Mouse (Mus musculus) liver, embryonic 14.5 days (tissue): ENCODE data around the gene Iqschfp. TPM values are rescaled to one million over a fixed set of nuclear protein-coding genes. Genes with fewer than 3 reads are reported as not detected.

Experiments used
- ATAC-seq: fragments of 200-750 bp; cut with Nextera tagmentation; 2 replicates; pipeline ENCODE4 v1.8.0; 2017; ENCODE audit warnings: moderate number of reproducible peaks, mild to moderate bottlenecking, moderate library complexity; ENCODE audit not compliant: insufficient read depth
- DNase-seq, 3 experiments: peaks; one replicate each; pipeline ENCODE4 v3.0.0-alpha.2; 2012 to 2013; ENCODE audit warnings: low read depth in 3 of 3, low spot score in 3 of 3
- H3K27ac ChIP-seq: fragments of 300-500 bp; sonication (generic); 2 replicates; pipeline ENCODE4 v1.5.1; 2014; ENCODE audit warnings: moderate library complexity, mild to moderate bottlenecking, control low read depth, inconsistent platforms
- H3K27me3 ChIP-seq: fragments of 300-500 bp; sonication (generic); 2 replicates; pipeline ENCODE4 v1.6.1; 2014; ENCODE audit warnings: mild to moderate bottlenecking, low read length, moderate library complexity; ENCODE audit not compliant: control insufficient read depth, insufficient read depth
- H3K36me3 ChIP-seq: fragments of 300-500 bp; sonication (generic); replicated peaks from 2 replicates; pipeline ENCODE4 v1.6.1; 2014; ENCODE audit warnings: low read depth; ENCODE audit not compliant: control insufficient read depth, insufficient read depth
- H3K4me1 ChIP-seq, 2 experiments: fragments of 200-500 bp in 1 of 2; fragments of 300-500 bp in 1 of 2; sonication (generic) in 1 of 2; replicated peaks; 2 replicates each; pipeline ENCODE4 v1.6.1; 2012 to 2014; ENCODE audit warnings: antibody characterized with exemption in 1 of 2, inconsistent platforms in 1 of 2, low read length in 1 of 2; ENCODE audit not compliant: control insufficient read depth in 2 of 2, insufficient read depth in 2 of 2
- H3K4me2 ChIP-seq: fragments of 300-500 bp; sonication (generic); 2 replicates; pipeline ENCODE4 v1.6.1; 2014; ENCODE audit warnings: low read depth, mild to moderate bottlenecking, control low read depth, moderate library complexity
- H3K4me3 ChIP-seq, 2 experiments: fragments of 200-500 bp in 1 of 2; fragments of 300-500 bp in 1 of 2; sonication (generic) in 1 of 2; 2 replicates each; pipeline ENCODE4 v1.5.1; 2012 to 2014; ENCODE audit warnings: low read depth in 2 of 2, low read length in 2 of 2, mild to moderate bottlenecking in 2 of 2, control low read depth in 1 of 2, inconsistent platforms in 1 of 2, moderate library complexity in 1 of 2; ENCODE audit not compliant: insufficient read depth in 1 of 2
- H3K9ac ChIP-seq: fragments of 300-500 bp; sonication (generic); replicated peaks from 2 replicates; pipeline ENCODE4 v1.6.1; 2014; ENCODE audit warnings: mild to moderate bottlenecking, control low read depth, moderate library complexity
- H3K9me3 ChIP-seq: fragments of 300-500 bp; sonication (generic); 2 replicates; pipeline ENCODE4 v1.6.1; 2016; ENCODE audit warnings: low read length, mixed read lengths; ENCODE audit not compliant: control insufficient read depth
- CTCF ChIP-seq: IDR thresholded peaks from 2 replicates; pipeline ENCODE4 v1.5.1; 2016; ENCODE audit warnings: antibody characterized with exemption, low read depth, control low read depth
- EP300 ChIP-seq: IDR thresholded peaks from 2 replicates; pipeline ENCODE4 v1.6.1; 2016; ENCODE audit warnings: antibody characterized with exemption, low read depth
- WGBS: fragments of 180-500 bp; shearing (Covaris S2); extraction: QIAGEN DNeasy Blood & Tissue Kit; methylation state at CpG from one replicate; pipeline ENCODE4 v1.1.7; 2014; ENCODE audit not compliant: insufficient replicate concordance; 5-methylcytosine and 5-hydroxymethylcytosine counted together
- polyA plus RNA-seq, 2 experiments: library from polyadenylated mRNA; depleted of rRNA in 1 of 2; stranded (reverse) in 1 of 2; unstranded in 1 of 2; fragments of >200 nt; fragmentation: Nextera tagmentation in 1 of 2; extraction: Ambion mirVana in 1 of 2; gene quantifications; 2 replicates each; pipeline versions ENCODE4 v1.2.1 to v1.2.3; 2012 to 2014

Iqschfp gene
- polyA plus RNA-seq, 2 experiments = not detected

DNA sequence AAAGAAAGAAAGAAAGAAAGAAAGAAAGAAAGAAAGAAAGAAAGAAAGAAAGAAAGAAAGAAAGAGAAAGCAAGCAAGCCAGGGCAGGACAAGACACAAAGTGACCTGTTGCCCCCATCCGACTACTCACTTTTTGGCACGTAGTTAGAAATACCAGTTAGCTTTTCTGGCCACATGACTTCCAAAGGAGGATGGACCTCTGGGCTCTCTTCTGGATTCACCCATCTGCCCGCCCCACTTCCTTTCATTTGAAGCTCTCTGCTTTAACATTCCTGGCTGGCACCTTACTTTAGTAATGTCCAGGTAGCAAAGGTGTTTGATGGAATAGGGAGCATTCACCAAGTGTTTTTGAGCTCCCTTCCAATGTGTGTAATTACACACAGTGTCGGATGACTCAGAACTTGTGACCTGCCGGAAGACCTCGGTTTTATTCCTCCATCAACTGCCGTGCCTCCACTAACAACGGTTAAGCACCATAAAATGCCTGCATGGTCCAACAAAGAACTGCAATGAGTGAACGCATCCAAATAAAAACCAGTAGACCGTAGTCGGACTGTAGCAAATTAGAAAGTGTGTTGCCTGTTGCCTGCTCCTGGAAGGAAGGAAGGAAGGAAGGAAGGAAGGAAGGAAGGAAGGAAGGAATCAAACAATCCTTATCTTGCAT, 718.7 kb downstream of the Iqschfp start:
- no peak overlapping the region for H3K27ac ChIP-seq
- DNase-seq (no peak), ATAC-seq (no peak)
- H3K9me3 ChIP-seq = no peaks in the 10 kb centered on the region
- H3K4me1 ChIP-seq = 0 out of 4 replicates have a peak, but pooled peaks cover 0 to 2% of the 10 kb centered on the region in 2 experiments
- no peaks in the 10 kb centered on the region for H3K36me3 ChIP-seq
- H3K27me3 ChIP-seq = no peaks in the 10 kb centered on the region
- no peak for TF ChIP-seq CTCF
- no peak for TF ChIP-seq EP300
- H3K4me2 ChIP-seq = no peak overlapping the region
- no peak overlapping the region for H3K9ac ChIP-seq
- H3K4me3 ChIP-seq = no peak overlapping the region
- WGBS = 75% methylated on average over 11 of the region's 11 CpGs

DNA sequence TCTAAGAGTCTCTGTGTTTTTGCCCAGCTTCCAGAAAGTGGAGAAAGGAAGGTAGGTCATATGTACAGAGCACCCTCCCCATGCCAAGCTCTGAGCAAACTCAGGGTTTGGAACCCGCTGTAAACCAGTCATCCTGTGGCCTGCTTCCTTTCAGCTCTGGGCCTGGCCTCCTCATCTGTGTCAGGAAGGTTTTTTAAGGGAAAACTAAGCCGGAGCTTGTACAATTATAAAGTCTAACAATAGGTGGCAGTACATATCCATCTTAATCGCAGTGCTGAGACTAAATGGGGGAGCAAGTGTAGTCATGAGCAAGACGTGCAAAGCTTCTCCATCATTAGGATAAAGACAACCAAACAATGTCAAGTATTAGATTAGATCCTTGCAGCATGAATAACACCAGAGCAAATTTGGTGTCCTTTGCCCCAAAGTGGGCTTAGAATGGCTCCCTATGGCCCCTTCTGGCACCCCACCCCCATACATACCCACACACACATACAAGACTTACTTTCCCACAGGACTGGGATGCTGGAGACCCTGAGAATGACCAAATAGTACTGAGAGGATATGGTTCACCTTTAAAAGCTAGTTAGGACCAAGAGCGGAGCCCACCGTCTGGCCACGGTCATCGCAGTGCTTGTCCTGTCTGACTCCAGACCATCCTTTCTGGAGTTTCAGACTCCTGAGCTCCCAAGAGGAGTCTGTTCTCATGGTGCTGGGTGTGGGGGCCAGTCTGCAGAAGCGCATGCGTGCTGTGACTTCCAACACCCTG, 723.2 kb downstream of the Iqschfp start:
- Histone ChIP-seq H3K27ac (no peak overlapping the region), H3K4me2 (no peak overlapping the region), H3K4me1 (peaks cover 0 to 4% of the 10 kb centered on the region in 2 experiments; a peak in 1 of 4 replicates), H3K9me3 (no peaks in the 10 kb centered on the region), H3K36me3 (no peaks in the 10 kb centered on the region), H3K4me3 (no peak overlapping the region), H3K9ac (no peak overlapping the region), H3K27me3 (no peaks in the 10 kb centered on the region)
- WGBS = 50% methylated on average over 10 of the region's 10 CpGs
- ATAC-seq (no peak), DNase-seq (no peak)
- TF ChIP-seq EP300 (no peak), CTCF (peak; percentile 33)

GRCm38 (mm10) chr3:68616363-68616762, 724.3 kb downstream of the Iqschfp start:
- ATAC-seq = no peak
- Histone ChIP-seq H3K4me1 (peaks cover 0 to 4% of the 10 kb centered on the region in 2 experiments; a peak in 1 of 4 replicates), H3K27me3 (no peaks in the 10 kb centered on the region), H3K9ac (no peak overlapping the region), H3K27ac (no peak overlapping the region), H3K36me3 (no peaks in the 10 kb centered on the region), H3K9me3 (no peaks in the 10 kb centered on the region), H3K4me3 (no peak overlapping the region), H3K4me2 (no peak overlapping the region)
- no peak for DNase-seq
- TF ChIP-seq EP300 (no peak), CTCF (no peak)
- 11% methylated on average over 12 of the region's 12 CpGs for WGBS

DNA sequence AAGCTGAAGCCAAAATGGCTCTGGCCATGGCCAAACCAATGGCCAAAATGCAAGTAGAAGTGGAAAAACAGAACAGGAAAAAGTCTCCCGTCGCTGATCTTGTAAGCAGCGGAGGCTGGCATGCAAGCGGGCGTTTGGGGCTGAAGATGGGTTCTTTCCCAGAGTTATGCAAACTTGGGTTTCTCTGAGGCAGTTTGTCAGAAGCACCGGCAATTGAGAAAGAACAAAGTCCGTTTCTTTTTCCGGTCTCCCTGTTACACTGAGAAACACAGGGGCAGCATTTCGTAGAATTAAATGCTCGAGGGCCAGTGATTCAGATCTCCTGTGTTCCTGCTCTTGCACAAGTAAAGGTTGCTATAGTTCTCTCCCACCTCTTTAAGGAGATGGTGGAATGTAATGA, 725.7 kb downstream of the Iqschfp start:
- Histone ChIP-seq H3K4me3 (no peak overlapping the region), H3K27ac (no peak overlapping the region), H3K4me1 (peaks cover 0 to 4% of the 10 kb centered on the region in 2 experiments; a peak in 1 of 4 replicates), H3K4me2 (no peak overlapping the region), H3K27me3 (no peaks in the 10 kb centered on the region), H3K9me3 (no peaks in the 10 kb centered on the region), H3K36me3 (no peaks in the 10 kb centered on the region), H3K9ac (no peak overlapping the region)
- TF ChIP-seq CTCF (no peak), EP300 (no peak)
- DNase-seq (no peak), ATAC-seq (no peak)
- 78% methylated on average over 10 of the region's 10 CpGs for WGBS

- Histone ChIP-seq H3K4me1 (peaks cover 0 to 4% of the 10 kb centered on the region in 2 experiments; a peak in 1 of 4 replicates), H3K27ac (no peak overlapping the region), H3K9me3 (no peaks in the 10 kb centered on the region), H3K36me3 (no peaks in the 10 kb centered on the region), H3K9ac (no peak overlapping the region), H3K4me3 (no peak overlapping the region), H3K27me3 (no peaks in the 10 kb centered on the region), H3K4me2 (no peak overlapping the region)
- 51% methylated on average over 5 of the region's 5 CpGs for WGBS
- TF ChIP-seq CTCF (no peak), EP300 (no peak)
- DNase-seq = no peak
- no peak for ATAC-seq
Observed at GRCm38 (mm10) chr3:68619097-68619496, 727.1 kb downstream of the Iqschfp start.
